Mouse (Mus musculus) hindbrain, embryonic 16.5 days (tissue): ENCODE data around the gene H2-Eb1. TPM values are rescaled to one million over a fixed set of nuclear protein-coding genes. Genes with fewer than 3 reads are reported as not detected.

Source experiments
- ATAC-seq: fragments of 200-750 bp; cut with Nextera tagmentation; 2 replicates; pipeline ENCODE4 v1.8.0; 2017; ENCODE audit warnings: moderate TSS enrichment, moderate library complexity
- H3K27ac ChIP-seq: fragments of 300-500 bp; sonication (generic); 2 replicates; pipeline ENCODE4 v1.5.1; 2014; ENCODE audit warnings: low read depth, mild to moderate bottlenecking, control low read depth, low read length, moderate library complexity
- H3K27me3 ChIP-seq: fragments of 300-500 bp; sonication (generic); replicated peaks from 2 replicates; pipeline ENCODE4 v1.6.1; 2014; ENCODE audit warnings: low read length; ENCODE audit not compliant: control insufficient read depth, insufficient read depth
- H3K36me3 ChIP-seq: fragments of 300-500 bp; sonication (generic); 2 replicates; pipeline ENCODE4 v1.6.1; 2014; ENCODE audit warnings: mild to moderate bottlenecking, low read length, moderate library complexity, mixed read lengths; ENCODE audit not compliant: control insufficient read depth, insufficient read depth
- H3K4me1 ChIP-seq: fragments of 300-500 bp; sonication (generic); 2 replicates; pipeline ENCODE4 v1.6.1; 2014; ENCODE audit warnings: low read depth, low read length; ENCODE audit not compliant: control insufficient read depth, insufficient read depth
- H3K4me2 ChIP-seq: fragments of 300-500 bp; sonication (generic); 2 replicates; pipeline ENCODE4 v1.6.1; 2014; ENCODE audit warnings: mild to moderate bottlenecking, low read length, control low read depth, moderate library complexity
- H3K4me3 ChIP-seq: fragments of 300-500 bp; sonication (generic); 2 replicates; pipeline ENCODE4 v1.5.1; 2014; ENCODE audit warnings: mild to moderate bottlenecking, low read length, control low read depth, moderate library complexity
- H3K9ac ChIP-seq: fragments of 300-500 bp; sonication (generic); 2 replicates; pipeline ENCODE4 v1.6.1; 2014; ENCODE audit warnings: low read depth, mild to moderate bottlenecking, control low read depth, low read length, moderate library complexity
- H3K9me3 ChIP-seq: fragments of 300-500 bp; sonication (generic); 2 replicates; pipeline ENCODE4 v1.6.1; 2014; ENCODE audit warnings: mild to moderate bottlenecking, low read length, moderate library complexity; ENCODE audit not compliant: control insufficient read depth
- WGBS: fragments of 180-500 bp; shearing (Covaris S2); extraction: QIAGEN DNeasy Blood & Tissue Kit; methylation state at CpG from one replicate; pipeline ENCODE4 v1.1.7; 2014; 5-methylcytosine and 5-hydroxymethylcytosine counted together
- polyA plus RNA-seq: library from polyadenylated mRNA; unstranded; fragments of >200 nt; fragmentation: Nextera tagmentation; extraction: Ambion mirVana; gene quantifications from 2 replicates; pipeline ENCODE4 v1.2.1, GENCODE M21; 2015

The H2-Eb1 gene
- polyA plus RNA-seq, 1 experiment from 2014 or later = 3.5 TPM

DNA sequence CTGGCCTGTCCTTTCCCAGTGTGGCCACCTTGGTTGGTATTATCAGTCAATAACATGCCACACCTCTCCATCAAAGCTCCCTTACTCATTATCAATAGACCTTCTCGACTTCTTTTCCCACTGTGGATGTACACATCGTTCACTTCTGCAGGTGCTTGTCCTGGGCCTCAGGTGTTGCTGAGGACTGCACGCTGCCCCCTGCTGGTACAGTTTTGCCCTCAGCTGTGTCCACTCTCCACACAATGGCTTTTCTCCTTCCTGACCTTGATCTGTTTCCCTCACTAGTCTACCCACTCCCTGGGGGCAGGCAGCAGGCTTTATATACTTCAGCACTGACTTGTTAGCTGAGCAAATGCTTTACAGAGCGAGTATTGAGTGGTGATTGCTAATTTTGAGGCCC, 19.8 kb upstream of the H2-Eb1 start:
- Histone ChIP-seq H3K9me3 (no peaks in the 10 kb centered on the region), H3K4me3 (no peak overlapping the region), H3K4me2 (no peak overlapping the region), H3K9ac (no peak overlapping the region), H3K36me3 (no peaks in the 10 kb centered on the region), H3K27me3 (no peaks in the 10 kb centered on the region; the same call in 1 of the 2 replicates), H3K27ac (no peak overlapping the region), H3K4me1 (no peaks in the 10 kb centered on the region)
- WGBS = 45% methylated on average over 4 of the region's 4 CpGs
- no peak for ATAC-seq

DNA sequence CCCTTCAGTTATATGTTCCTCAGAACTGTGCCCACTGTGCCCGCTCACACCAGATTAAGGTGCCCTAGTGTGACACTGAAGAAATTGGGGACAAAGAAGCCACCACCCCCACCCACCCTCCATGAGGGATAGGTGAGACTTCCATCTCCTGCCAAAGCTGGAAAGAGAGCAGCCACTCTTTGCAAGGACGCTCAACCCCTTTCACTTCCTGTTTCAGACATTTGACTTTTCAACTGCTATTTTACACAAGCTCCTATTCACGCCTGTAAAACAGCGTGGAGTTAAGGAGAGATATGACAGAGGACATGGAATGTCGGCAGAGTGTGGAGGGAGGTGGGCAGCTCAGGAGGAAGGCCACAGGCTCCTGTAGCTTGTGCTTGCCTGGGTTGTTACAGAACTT, 19.2 kb upstream of the H2-Eb1 start:
- Histone ChIP-seq H3K4me3 (no peak overlapping the region), H3K9ac (no peak overlapping the region), H3K27ac (no peak overlapping the region), H3K4me2 (no peak overlapping the region), H3K36me3 (no peaks in the 10 kb centered on the region), H3K9me3 (no peaks in the 10 kb centered on the region), H3K27me3 (no peaks in the 10 kb centered on the region), H3K4me1 (no peaks in the 10 kb centered on the region)
- no peak for ATAC-seq
- 83% methylated on average over 5 of the region's 5 CpGs for WGBS

DNA sequence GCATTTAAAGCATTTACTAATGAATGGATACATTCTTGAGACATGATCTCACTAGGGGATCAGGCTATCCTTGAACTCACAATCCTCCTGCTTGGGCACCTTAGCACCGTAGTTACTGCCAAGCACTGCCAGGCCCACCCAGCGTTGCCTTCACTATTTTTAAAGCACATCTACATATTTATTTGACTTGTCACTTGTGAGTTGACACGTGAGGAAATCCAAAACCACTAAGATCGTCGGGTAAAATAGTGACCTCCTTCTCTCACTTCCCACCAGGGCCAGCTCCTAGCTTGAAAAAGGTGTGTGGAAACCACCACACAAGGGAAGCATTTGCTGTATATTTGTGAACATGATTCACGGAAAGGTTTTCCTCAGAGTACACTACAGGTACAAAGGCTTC, 18.7 kb upstream of the H2-Eb1 start:
- no peaks in the 10 kb centered on the region for H3K9me3 ChIP-seq
- WGBS = 72% methylated on average over 6 of the region's 6 CpGs
- no peak overlapping the region for H3K4me3 ChIP-seq
- H3K9ac ChIP-seq = no peak overlapping the region
- no peak overlapping the region for H3K27ac ChIP-seq
- H3K4me1 ChIP-seq = no peaks in the 10 kb centered on the region
- no peak for ATAC-seq
- no peaks in the 10 kb centered on the region for H3K27me3 ChIP-seq
- H3K36me3 ChIP-seq = no peaks in the 10 kb centered on the region
- no peak overlapping the region for H3K4me2 ChIP-seq

- Histone ChIP-seq H3K9ac (no peak within 1 kb of the TSS), H3K27ac (no peak within 1 kb of the TSS), H3K4me1 (no peaks in the 10 kb centered on the region), H3K9me3 (no peaks in the 10 kb centered on the region), H3K36me3 (no peaks in the 10 kb centered on the region), H3K4me2 (no peak within 1 kb of the TSS), H3K27me3 (no peaks in the 10 kb centered on the region), H3K4me3 (no peak within 1 kb of the TSS)
- ATAC-seq = no peak
- WGBS = 15% methylated on average over 8 of the region's 8 CpGs
Observed at GRCm38 (mm10) chr17:34287648-34288047, 18.0 kb upstream of the H2-Eb1 start, which contains the start of gene H2-Aa. Gene H2-Aa (minus strand): TSS chr17:34287823.

DNA sequence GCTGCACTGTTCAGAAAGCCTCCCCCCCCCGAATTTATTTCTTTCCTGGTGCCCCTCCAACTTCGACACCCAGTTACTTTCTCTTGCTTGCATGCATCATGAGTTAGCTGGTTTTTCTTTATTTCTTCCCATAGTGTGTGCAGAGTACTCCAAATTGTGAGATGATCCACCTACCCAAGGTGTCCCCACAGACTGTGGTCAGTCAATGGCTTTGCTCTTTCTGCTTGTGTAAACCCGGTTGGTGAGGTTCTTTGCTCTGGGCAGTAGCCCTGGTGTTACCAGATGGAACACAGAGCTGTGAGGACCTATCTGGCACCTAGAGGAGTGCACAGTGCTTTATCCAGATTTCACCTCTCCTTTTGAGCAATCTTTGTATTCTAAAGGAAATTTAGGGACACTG, 17.5 kb upstream of the H2-Eb1 start:
- no peaks in the 10 kb centered on the region for H3K27me3 ChIP-seq
- no peaks in the 10 kb centered on the region for H3K4me1 ChIP-seq
- H3K9me3 ChIP-seq = no peaks in the 10 kb centered on the region
- H3K36me3 ChIP-seq = no peaks in the 10 kb centered on the region
- no peak for ATAC-seq
- no peak overlapping the region for H3K4me2 ChIP-seq
- no peak overlapping the region for H3K4me3 ChIP-seq
- no peak overlapping the region for H3K27ac ChIP-seq
- H3K9ac ChIP-seq = no peak overlapping the region
- WGBS = 75% methylated on average over 3 of the region's 3 CpGs

GRCm38 (mm10) chr17:34291609-34292008, 14.1 kb upstream of the H2-Eb1 start:
- peak; percentile 92 for ATAC-seq

GRCm38 (mm10) chr17:34292570-34292969, 13.1 kb upstream of the H2-Eb1 start:
- H3K4me1 ChIP-seq = no peaks in the 10 kb centered on the region
- H3K27me3 ChIP-seq = no peaks in the 10 kb centered on the region
- WGBS = 91% methylated on average over 4 of the region's 4 CpGs
- ATAC-seq = no peak
- H3K27ac ChIP-seq = no peak overlapping the region
- no peak overlapping the region for H3K4me3 ChIP-seq
- H3K9ac ChIP-seq = no peak overlapping the region
- H3K4me2 ChIP-seq = no peak overlapping the region
- H3K9me3 ChIP-seq = no peaks in the 10 kb centered on the region
- no peaks in the 10 kb centered on the region for H3K36me3 ChIP-seq

More at GRCm38 (mm10) chr17:34291609-34292008, 14.1 kb upstream of the H2-Eb1 start:
- 0 out of 2 replicates have a peak overlapping the region, but pooled peaks have one; percentile 2 for H3K4me2 ChIP-seq
- H3K36me3 ChIP-seq = no peaks in the 10 kb centered on the region
- no peak overlapping the region for H3K27ac ChIP-seq
- no peaks in the 10 kb centered on the region for H3K9me3 ChIP-seq
- 16% methylated on average over 8 of the region's 8 CpGs for WGBS
- H3K9ac ChIP-seq = no peak overlapping the region
- H3K27me3 ChIP-seq = no peaks in the 10 kb centered on the region
- no peaks in the 10 kb centered on the region for H3K4me1 ChIP-seq
- H3K4me3 ChIP-seq = no peak overlapping the region

DNA sequence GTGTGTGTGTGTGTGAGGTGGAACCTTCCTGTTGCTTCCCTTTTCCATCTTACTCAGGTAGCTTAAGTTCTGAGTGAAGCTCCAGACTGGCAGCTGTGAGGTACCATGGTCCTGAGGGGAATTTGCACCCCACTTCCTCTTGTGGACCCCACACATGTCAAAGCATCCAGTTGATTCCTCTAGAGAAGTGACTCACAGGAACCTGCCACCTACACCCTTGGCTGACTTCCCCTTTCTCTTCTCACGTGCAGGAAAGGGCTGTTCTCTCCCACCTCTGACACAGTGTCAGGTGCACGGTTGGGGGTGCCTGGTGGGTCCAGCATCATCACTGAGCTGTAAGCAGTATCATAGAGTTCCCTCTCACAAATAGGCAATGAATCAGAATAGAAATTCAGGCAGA, 12.1 kb upstream of the H2-Eb1 start:
- no peaks in the 10 kb centered on the region for H3K4me1 ChIP-seq
- H3K4me3 ChIP-seq = no peak overlapping the region
- no peak for ATAC-seq
- WGBS = 75% methylated on average over 2 of the region's 2 CpGs
- H3K36me3 ChIP-seq = no peaks in the 10 kb centered on the region
- no peak overlapping the region for H3K9ac ChIP-seq
- no peak overlapping the region for H3K27ac ChIP-seq
- no peaks in the 10 kb centered on the region for H3K9me3 ChIP-seq
- no peaks in the 10 kb centered on the region for H3K27me3 ChIP-seq
- H3K4me2 ChIP-seq = no peak overlapping the region

DNA sequence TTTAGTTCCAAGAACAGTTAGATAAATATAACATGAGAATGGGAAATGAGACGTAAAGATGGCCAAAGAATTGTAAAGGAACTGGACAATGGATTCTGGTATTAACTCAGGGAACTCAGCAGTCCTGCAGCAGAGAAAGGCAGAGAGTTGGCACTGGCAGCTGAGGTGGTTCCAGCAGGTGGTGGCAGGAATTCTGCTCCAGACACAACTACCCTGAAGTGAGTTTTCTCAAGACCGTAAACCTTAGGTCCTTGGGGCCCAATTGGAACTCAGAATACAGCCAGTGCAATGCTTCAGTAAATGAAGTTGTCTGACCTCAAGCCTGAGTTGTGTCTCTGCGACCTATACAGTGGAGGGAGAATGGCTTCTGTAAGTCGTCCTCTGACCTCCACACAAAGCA, 11.4 kb upstream of the H2-Eb1 start:
- Histone ChIP-seq H3K27me3 (no peaks in the 10 kb centered on the region), H3K9ac (no peak overlapping the region), H3K27ac (no peak overlapping the region), H3K4me3 (no peak overlapping the region), H3K36me3 (no peaks in the 10 kb centered on the region), H3K9me3 (no peaks in the 10 kb centered on the region), H3K4me1 (no peaks in the 10 kb centered on the region), H3K4me2 (no peak overlapping the region)
- no peak for ATAC-seq
- 71% methylated on average over 4 of the region's 4 CpGs for WGBS

GRCm38 (mm10) chr17:34295307-34295706, 10.4 kb upstream of the H2-Eb1 start:
- Histone ChIP-seq H3K27ac (no peak overlapping the region), H3K27me3 (no peaks in the 10 kb centered on the region), H3K9ac (no peak overlapping the region), H3K4me1 (no peaks in the 10 kb centered on the region), H3K4me2 (no peak overlapping the region), H3K36me3 (no peaks in the 10 kb centered on the region), H3K9me3 (no peaks in the 10 kb centered on the region), H3K4me3 (no peak overlapping the region)
- ATAC-seq = no peak
